Mouse (Mus musculus) naive thymus-derived CD4-positive, alpha-beta T cell, adult 2 months (primary cell): ENCODE measurements around the gene Clec4d.
"Not testable (repeated sequence)": the region's sequence is repeated elsewhere in the genome, so short reads cannot be mapped to it uniquely, and the experiment has no call there.

Source experiments
- DNase-seq: peaks from one replicate; pipeline ENCODE4 v3.0.0-alpha.2; 2011; ENCODE audit warnings: low read depth

The Clec4d gene

DNA sequence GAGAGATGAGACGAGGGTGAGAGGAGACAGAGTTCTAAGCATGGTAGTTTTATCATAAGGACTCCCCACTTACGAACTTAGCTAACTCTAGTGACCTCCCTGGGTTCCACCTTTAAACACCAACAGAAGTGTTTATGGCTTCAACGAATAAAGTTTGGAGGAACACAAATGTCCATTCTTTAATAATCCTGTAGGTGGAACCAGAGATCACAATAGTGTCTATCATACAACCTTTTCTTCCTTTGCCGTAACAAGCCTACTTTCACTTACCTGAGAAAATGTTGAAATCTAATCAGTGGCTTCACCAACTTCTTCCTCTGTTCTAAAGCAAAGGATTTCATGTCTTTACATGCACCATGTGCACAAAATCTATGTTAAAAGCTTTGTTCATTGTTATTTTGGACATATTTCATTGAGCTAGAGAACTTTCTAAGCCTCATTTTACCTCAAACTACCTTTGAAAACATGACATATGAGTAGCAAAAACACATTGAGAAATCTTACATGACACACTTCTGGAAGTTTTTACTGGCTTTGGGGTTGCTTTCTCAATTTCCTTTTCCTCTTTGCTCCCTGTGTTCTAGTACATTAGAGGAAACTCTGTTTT lies at the start of gene Clec4d:
Gene Clec4d (plus strand): TSS at position 557 of the 607 bp plus-strand sequence.
- no peak for DNase-seq

DNA sequence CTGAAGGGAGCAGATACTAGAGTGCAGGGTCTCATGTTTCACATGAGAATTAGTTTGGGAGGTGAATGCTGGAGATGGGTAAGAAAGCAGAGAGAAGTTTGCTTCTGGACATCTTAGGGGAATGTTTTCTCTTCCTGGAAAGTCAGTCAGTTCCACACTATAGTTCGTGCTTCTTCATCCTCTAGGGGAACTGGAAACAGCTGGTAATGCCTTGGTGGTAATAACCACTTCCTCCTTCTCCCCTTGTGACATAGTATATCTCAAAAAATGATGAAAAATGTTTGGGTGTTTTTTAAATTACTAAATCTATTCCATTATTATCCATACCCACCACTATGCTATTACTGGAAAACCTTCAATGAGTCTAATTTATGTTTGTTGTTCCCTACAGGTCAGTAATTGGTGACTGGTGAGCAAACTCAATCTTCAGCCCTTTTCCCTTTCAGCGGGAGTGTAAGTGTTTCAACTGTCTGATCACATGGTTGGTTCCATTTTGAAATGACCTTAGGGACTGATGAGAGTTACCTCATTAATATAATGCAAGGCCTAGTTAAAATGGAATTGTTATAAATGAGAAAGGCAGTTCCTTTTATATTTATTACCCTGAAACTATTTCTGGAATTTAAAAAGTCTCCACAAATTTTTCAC lies 34.3 kb upstream of the Clec4d start:
- no peak for DNase-seq

GRCm38 (mm10) chr6:123229644-123230043 lies 32.3 kb upstream of the Clec4d start, which contains the start of gene Clec4n:
Gene Clec4n (plus strand): TSS chr6:123229843.
- DNase-seq: no peak

GRCm38 (mm10) chr6:123231149-123231548 lies 30.8 kb upstream of the Clec4d start:
- DNase-seq: no peak

GRCm38 (mm10) chr6:123237582-123237981 lies 24.3 kb upstream of the Clec4d start:
- no peak for DNase-seq

DNA sequence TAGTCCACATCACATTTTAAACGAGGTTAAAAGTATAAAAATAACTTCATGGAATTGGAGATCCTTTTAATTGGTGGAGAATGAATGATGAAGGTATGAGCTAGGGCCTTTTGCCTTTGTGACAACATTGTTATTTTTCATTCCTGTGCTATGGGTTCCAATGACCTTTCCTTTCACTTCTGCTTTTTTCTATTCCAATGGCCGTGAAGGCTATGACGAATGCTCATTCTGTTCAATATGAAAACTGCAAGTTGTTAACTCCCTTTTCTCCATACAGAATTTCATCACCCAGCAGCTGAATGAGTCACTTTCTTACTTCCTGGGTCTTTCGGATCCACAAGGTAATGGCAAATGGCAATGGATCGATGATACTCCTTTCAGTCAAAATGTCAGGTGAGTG lies 17.7 kb upstream of the Clec4d start:
- DNase-seq: no peak

GRCm38 (mm10) chr6:123248862-123249261 lies 13.0 kb upstream of the Clec4d start:
- not testable (repeated sequence) for DNase-seq

- no peak for DNase-seq
These were observed 9.2 kb upstream of the Clec4d start for GRCm38 (mm10) chr6:123252735-123253134.

GRCm38 (mm10) chr6:123258946-123259345 lies 3.0 kb upstream of the Clec4d start:
- DNase-seq: no peak

GRCm38 (mm10) chr6:123259889-123260603 lies 1.9 kb upstream of the Clec4d start:
- no peak for DNase-seq

DNA sequence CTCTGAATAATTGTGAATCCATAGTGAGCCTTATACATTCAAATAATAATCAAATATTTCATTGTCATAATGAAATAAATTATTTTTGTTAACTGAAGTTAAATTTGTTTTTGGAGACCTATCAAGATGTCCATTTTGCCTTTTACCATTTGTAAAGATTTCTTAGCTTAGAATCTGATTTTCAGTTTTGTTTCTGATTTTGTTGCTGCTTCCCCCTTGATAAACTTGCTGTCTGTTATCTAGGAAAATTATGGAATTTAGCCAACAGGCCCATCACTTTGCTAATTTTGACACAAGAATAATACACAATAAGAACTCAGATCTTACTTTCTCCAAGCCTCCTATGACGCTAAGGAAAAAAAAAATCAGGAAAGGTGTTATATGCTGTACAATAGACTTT lies 1.0 kb upstream of the Clec4d start:
- DNase-seq: no peak

GRCm38 (mm10) chr6:123264194-123264593 lies 2.3 kb downstream of the Clec4d start:
- no peak for DNase-seq

GRCm38 (mm10) chr6:123265809-123266208 lies 3.9 kb downstream of the Clec4d start:
- no peak for DNase-seq

DNA sequence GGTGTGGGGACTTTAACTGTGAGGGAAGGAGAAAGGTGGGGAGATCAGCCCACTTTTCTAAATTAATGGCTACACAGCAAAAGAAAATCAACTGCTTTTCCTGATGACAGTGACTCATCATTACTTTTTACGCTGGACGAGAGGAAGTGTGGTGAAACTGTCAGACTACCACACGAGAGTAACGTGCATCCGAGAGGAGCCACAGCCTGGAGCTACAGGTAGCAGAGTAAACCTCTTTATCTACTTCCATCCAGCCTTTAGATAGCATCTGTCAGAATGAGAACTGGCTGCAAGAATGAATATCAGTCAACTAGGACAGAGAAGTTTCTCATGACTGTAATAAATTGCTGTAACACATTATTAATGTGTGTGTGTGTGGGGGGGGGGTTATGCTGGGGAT lies 5.0 kb downstream of the Clec4d start:
- no peak for DNase-seq

DNA sequence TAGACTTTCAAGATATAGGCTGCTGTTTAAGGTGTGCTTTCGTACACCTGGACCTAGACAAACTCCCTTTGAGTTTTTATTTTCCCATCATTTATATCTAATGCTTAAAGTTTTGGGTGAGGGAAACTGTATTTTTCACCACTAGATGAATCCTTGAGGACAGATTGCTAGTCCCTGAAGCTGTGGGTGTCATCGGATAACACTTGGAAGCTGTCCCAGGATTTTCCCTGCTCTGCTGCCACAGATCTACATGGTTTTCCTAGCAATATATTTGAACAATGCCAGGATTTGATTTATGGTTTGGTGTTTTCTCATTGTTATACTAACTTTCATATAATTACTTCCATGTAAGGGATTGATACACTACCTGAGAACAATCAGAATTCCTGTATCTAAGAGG lies 17.5 kb downstream of the Clec4d start:
- no peak for DNase-seq

DNA sequence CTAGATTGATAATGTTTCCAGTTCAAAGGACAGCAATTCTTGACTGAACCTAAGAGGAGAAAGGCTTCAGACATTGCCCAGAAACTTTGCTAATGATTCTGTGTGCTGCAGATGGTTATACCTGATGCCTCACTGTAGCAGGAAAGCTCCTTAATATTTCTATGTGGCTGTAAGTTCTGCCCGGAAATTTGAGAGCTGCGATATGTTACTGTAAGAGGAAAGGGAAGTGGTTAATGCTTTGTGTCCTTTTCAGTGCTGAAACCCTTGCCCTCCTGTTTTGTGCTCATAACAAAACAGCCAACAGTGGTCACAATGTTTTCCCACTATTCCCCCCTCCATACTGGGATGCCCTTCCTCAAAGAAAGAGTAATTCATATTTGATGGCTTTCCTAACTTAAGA lies 24.4 kb downstream of the Clec4d start:
- no peak for DNase-seq

GRCm38 (mm10) chr6:123288931-123289330 lies 27.0 kb downstream of the Clec4d start:
- no peak for DNase-seq

DNA sequence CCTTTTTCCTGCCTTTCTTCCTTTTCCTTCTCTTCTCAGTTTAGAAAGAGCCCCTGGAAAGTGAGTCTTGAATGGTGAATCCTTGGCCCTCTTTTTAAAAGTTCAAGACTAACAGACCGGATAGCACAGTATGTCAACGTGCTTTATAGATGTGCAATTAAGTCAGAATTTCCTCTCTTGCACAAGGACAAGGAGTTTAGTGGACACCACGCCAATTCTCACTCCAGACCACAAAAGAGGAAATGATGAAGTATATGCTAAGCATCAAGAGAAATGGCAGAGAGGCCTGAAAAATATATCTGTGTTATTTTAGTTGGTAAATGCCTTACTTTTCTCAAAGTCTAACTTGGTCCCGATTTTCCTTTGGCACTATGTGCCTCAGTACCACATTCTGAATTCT lies 27.8 kb downstream of the Clec4d start, which contains the start of gene Clec4e:
Gene Clec4e (minus strand): TSS at position 118 of the 400 bp plus-strand sequence.
- DNase-seq: no peak

DNA sequence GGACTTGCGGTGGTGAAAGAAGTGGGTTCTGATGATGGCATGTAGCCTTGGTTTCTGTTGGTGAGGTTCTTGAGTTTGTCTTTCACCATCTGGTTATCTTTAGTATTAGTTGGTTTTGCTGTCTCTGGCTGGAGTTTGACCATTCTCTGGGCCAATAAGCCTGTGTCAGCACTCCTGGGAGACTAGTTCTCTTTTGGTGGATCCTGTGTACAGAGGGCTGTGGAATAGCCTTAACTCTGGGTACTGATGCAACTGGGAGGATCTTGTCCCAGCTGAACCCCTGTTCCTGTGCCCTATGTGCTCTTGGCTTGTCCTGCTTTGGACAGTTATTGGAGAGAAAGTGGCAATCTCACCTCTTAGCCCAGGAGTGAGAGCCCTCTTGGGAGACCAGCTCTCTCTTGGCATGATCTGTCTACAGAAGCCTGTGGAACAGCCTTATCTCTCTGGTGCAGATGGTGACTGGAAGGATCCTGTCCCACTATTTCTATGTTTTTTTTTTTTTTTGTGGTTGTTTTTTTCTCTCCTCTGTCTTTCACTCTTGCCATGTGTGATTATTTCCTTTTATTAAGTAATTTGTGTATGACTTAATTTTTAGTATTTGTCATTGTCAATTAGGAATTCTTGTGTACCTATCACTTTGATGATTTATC lies 31.0 kb downstream of the Clec4d start:
- no peak for DNase-seq

- not testable (repeated sequence) for DNase-seq
These were observed 31.6 kb downstream of the Clec4d start for GRCm38 (mm10) chr6:123293509-123293908.

DNA sequence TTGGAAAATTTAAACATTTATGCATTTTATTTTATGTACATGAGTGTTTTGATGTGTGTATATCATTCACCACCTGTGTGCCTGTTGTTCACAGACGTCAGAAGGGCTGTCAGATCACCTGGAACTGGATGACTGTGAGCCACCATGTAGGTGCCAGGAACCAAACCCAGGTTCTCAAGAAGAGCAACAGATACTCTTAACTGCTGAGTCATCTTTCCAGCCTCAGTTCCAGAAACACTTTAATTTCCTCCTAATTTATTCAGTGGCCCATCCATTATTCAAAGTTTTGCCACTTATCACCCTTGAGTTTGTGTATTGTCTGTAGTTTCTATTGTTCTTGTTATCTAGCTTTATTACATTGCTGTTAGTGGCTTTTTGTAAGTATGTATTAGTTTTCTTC lies 34.8 kb downstream of the Clec4d start:
- DNase-seq: no peak

- not testable (repeated sequence) for DNase-seq
These were observed 44.4 kb downstream of the Clec4d start for GRCm38 (mm10) chr6:123306315-123306714.

GRCm38 (mm10) chr6:123308033-123308432 lies 46.1 kb downstream of the Clec4d start, which contains the start of gene Vmn2r19:
Gene Vmn2r19 (plus strand): TSS chr6:123308333.
- no peak for DNase-seq
